Mouse (Mus musculus) lung, postnatal 0 days (tissue): ENCODE data around the gene Evl.

ENCODE experiments used
- CTCF ChIP-seq: IDR thresholded peaks from 2 replicates; pipeline ENCODE4 v1.5.1; 2016; ENCODE audit warnings: antibody characterized with exemption, mild to moderate bottlenecking
- EP300 ChIP-seq: IDR thresholded peaks from 2 replicates; pipeline ENCODE4 v1.6.1; 2016; ENCODE audit warnings: antibody characterized with exemption, mild to moderate bottlenecking, control low read depth

GRCm38 (mm10) chr12:108699576-108699975, 145.1 kb downstream of the Evl start:
- TF ChIP-seq CTCF (no peak), EP300 (no peak)
